Mouse (Mus musculus) forebrain, embryonic 12.5 days (tissue): ENCODE measurements around the gene Tvp23a. TPM values are rescaled to one million over a fixed set of nuclear protein-coding genes. Genes with fewer than 3 reads are reported as not detected.

Experiments used
- ATAC-seq: fragments of 200-750 bp; cut with Nextera tagmentation; 2 replicates; pipeline ENCODE4 v1.8.0; 2017; ENCODE audit warnings: moderate TSS enrichment; ENCODE audit not compliant: low FRiP score
- H3K27ac ChIP-seq: fragments of 300-500 bp; sonication (generic); 2 replicates; pipeline ENCODE4 v1.5.1; 2016; ENCODE audit warnings: mild to moderate bottlenecking
- H3K27me3 ChIP-seq: fragments of 300-500 bp; sonication (generic); 2 replicates; pipeline ENCODE4 v1.6.1; 2016; ENCODE audit warnings: mild to moderate bottlenecking
- H3K36me3 ChIP-seq: fragments of 300-500 bp; sonication (generic); replicated peaks from 2 replicates; pipeline ENCODE4 v1.6.1; 2016; ENCODE audit warnings: mild to moderate bottlenecking
- H3K4me1 ChIP-seq: fragments of 300-500 bp; sonication (generic); 2 replicates; pipeline ENCODE4 v1.6.1; 2016
- H3K4me2 ChIP-seq: fragments of 300-500 bp; sonication (generic); 2 replicates; pipeline ENCODE4 v1.6.1; 2016; ENCODE audit warnings: mild to moderate bottlenecking, moderate library complexity
- H3K4me3 ChIP-seq: fragments of 300-500 bp; sonication (generic); replicated peaks from 2 replicates; pipeline ENCODE4 v1.5.1; 2016; ENCODE audit warnings: mild to moderate bottlenecking
- H3K9ac ChIP-seq: fragments of 300-500 bp; sonication (generic); 2 replicates; pipeline ENCODE4 v1.6.1; 2016; ENCODE audit warnings: mild to moderate bottlenecking
- H3K9me3 ChIP-seq: fragments of 300-500 bp; sonication (generic); 2 replicates; pipeline ENCODE4 v1.6.1; 2016
- WGBS: fragments of 180-500 bp; shearing (Covaris S2); methylation state at CpG from one replicate; pipeline ENCODE4 v1.1.7; 2016; 5-methylcytosine and 5-hydroxymethylcytosine counted together
- polyA plus RNA-seq: library from polyadenylated mRNA; unstranded; fragments of >200 nt; fragmentation: Nextera tagmentation; extraction: Ambion mirVana; gene quantifications from 2 replicates; pipeline ENCODE4 v1.2.1, GENCODE M21; 2016

Tvp23a gene
- polyA plus RNA-seq, 1 experiment from 2014 or later: 35.0 TPM

GRCm38 (mm10) chr16:10475919-10476318, 28.8 kb upstream of the Tvp23a start:
- WGBS: 74% methylated on average over 2 of the region's 2 CpGs
- no peaks in the 10 kb centered on the region for H3K9me3 ChIP-seq

GRCm38 (mm10) chr16:10474956-10475355, 27.8 kb upstream of the Tvp23a start:
- no peaks in the 10 kb centered on the region for H3K9me3 ChIP-seq
- H3K4me2 ChIP-seq: no peak overlapping the region
- H3K27me3 ChIP-seq: 0 out of 2 replicates have a peak, but pooled peaks cover under 1% of the 10 kb centered on the region
- WGBS: 80% methylated on average over 3 of the region's 3 CpGs
- no peak for ATAC-seq
- H3K27ac ChIP-seq: no peak overlapping the region
- no peak overlapping the region for H3K9ac ChIP-seq
- no peaks in the 10 kb centered on the region for H3K4me1 ChIP-seq
- no peak overlapping the region for H3K4me3 ChIP-seq
- H3K36me3 ChIP-seq: no peaks in the 10 kb centered on the region

More at GRCm38 (mm10) chr16:10475919-10476318, 28.8 kb upstream of the Tvp23a start:
- H3K27me3 ChIP-seq: 0 out of 2 replicates have a peak, but pooled peaks cover 6% of the 10 kb centered on the region
- no peak overlapping the region for H3K4me2 ChIP-seq
- H3K4me1 ChIP-seq: no peaks in the 10 kb centered on the region
- H3K27ac ChIP-seq: no peak overlapping the region
- H3K4me3 ChIP-seq: no peak overlapping the region
- ATAC-seq: no peak
- no peak overlapping the region for H3K9ac ChIP-seq
- no peaks in the 10 kb centered on the region for H3K36me3 ChIP-seq

- Histone ChIP-seq H3K27me3 (no peaks in the 10 kb centered on the region), H3K27ac (no peak overlapping the region), H3K36me3 (no peaks in the 10 kb centered on the region), H3K4me1 (no peaks in the 10 kb centered on the region), H3K4me3 (no peak overlapping the region), H3K9ac (no peak overlapping the region), H3K4me2 (no peak overlapping the region), H3K9me3 (no peaks in the 10 kb centered on the region)
- 94% methylated on average over 3 of the region's 3 CpGs for WGBS
- ATAC-seq: no peak
Measured at GRCm38 (mm10) chr16:10471950-10472349, 24.8 kb upstream of the Tvp23a start.

- Histone ChIP-seq H3K27ac (no peak overlapping the region), H3K4me3 (no peak overlapping the region), H3K9ac (no peak overlapping the region), H3K9me3 (no peaks in the 10 kb centered on the region), H3K36me3 (no peaks in the 10 kb centered on the region), H3K27me3 (no peaks in the 10 kb centered on the region), H3K4me1 (no peaks in the 10 kb centered on the region), H3K4me2 (no peak overlapping the region)
- no peak for ATAC-seq
- 81% methylated on average over 1 of the region's 1 CpGs for WGBS
Measured at GRCm38 (mm10) chr16:10468201-10468600, 21.0 kb upstream of the Tvp23a start.

GRCm38 (mm10) chr16:10467391-10468107, 20.4 kb upstream of the Tvp23a start:
- no peak for ATAC-seq
- H3K9ac ChIP-seq: no peak overlapping the region
- H3K9me3 ChIP-seq: no peaks in the 10 kb centered on the region
- no peak overlapping the region for H3K4me2 ChIP-seq
- H3K27me3 ChIP-seq: no peaks in the 10 kb centered on the region
- no peak overlapping the region for H3K4me3 ChIP-seq
- no peaks in the 10 kb centered on the region for H3K4me1 ChIP-seq
- no peak overlapping the region for H3K27ac ChIP-seq
- H3K36me3 ChIP-seq: no peaks in the 10 kb centered on the region
- 31% methylated on average over 11 of the region's 11 CpGs for WGBS

GRCm38 (mm10) chr16:10465011-10465681, 18.0 kb upstream of the Tvp23a start:
- 50% methylated on average over 4 of the region's 4 CpGs for WGBS
- no peak overlapping the region for H3K4me2 ChIP-seq
- no peak overlapping the region for H3K27ac ChIP-seq
- no peak overlapping the region for H3K9ac ChIP-seq
- ATAC-seq: no peak
- H3K27me3 ChIP-seq: no peaks in the 10 kb centered on the region
- no peaks in the 10 kb centered on the region for H3K9me3 ChIP-seq
- H3K36me3 ChIP-seq: no peaks in the 10 kb centered on the region
- H3K4me3 ChIP-seq: no peak overlapping the region
- H3K4me1 ChIP-seq: no peaks in the 10 kb centered on the region

GRCm38 (mm10) chr16:10461178-10461577, 14.0 kb upstream of the Tvp23a start:
- no peak for ATAC-seq
- no peak overlapping the region for H3K4me3 ChIP-seq
- H3K27ac ChIP-seq: no peak overlapping the region
- WGBS: 95% methylated on average over 2 of the region's 2 CpGs
- no peaks in the 10 kb centered on the region for H3K9me3 ChIP-seq
- H3K27me3 ChIP-seq: no peaks in the 10 kb centered on the region
- H3K4me1 ChIP-seq: no peaks in the 10 kb centered on the region
- H3K4me2 ChIP-seq: no peak overlapping the region
- no peaks in the 10 kb centered on the region for H3K36me3 ChIP-seq
- no peak overlapping the region for H3K9ac ChIP-seq

- Histone ChIP-seq H3K4me3 (no peak overlapping the region), H3K9ac (no peak overlapping the region), H3K9me3 (no peaks in the 10 kb centered on the region), H3K4me1 (no peaks in the 10 kb centered on the region), H3K36me3 (no peaks in the 10 kb centered on the region), H3K27me3 (no peaks in the 10 kb centered on the region), H3K4me2 (no peak overlapping the region), H3K27ac (no peak overlapping the region)
- 69% methylated on average over 2 of the region's 2 CpGs for WGBS
- no peak for ATAC-seq
Measured at GRCm38 (mm10) chr16:10460188-10460587, 13.0 kb upstream of the Tvp23a start.

- Histone ChIP-seq H3K9me3 (no peaks in the 10 kb centered on the region), H3K4me1 (no peaks in the 10 kb centered on the region), H3K9ac (no peak overlapping the region), H3K36me3 (no peaks in the 10 kb centered on the region), H3K4me2 (no peak overlapping the region), H3K27me3 (no peaks in the 10 kb centered on the region), H3K4me3 (no peak overlapping the region), H3K27ac (no peak overlapping the region)
- ATAC-seq: no peak
- WGBS: 69% methylated on average over 3 of the region's 3 CpGs
Measured at GRCm38 (mm10) chr16:10454583-10454974, 7.4 kb upstream of the Tvp23a start.

- 83% methylated on average over 6 of the region's 6 CpGs for WGBS
Measured at GRCm38 (mm10) chr16:10453872-10454582, 6.9 kb upstream of the Tvp23a start.

GRCm38 (mm10) chr16:10452445-10452896, 5.3 kb upstream of the Tvp23a start:
- H3K4me1 ChIP-seq: peaks cover 5% of the 10 kb centered on the region
- ATAC-seq: no peak
- WGBS: 84% methylated on average over 8 of the region's 8 CpGs
- H3K9me3 ChIP-seq: no peaks in the 10 kb centered on the region
- H3K9ac ChIP-seq: no peak overlapping the region
- no peak overlapping the region for H3K4me2 ChIP-seq
- no peaks in the 10 kb centered on the region for H3K36me3 ChIP-seq
- H3K4me3 ChIP-seq: no peak overlapping the region
- H3K27ac ChIP-seq: no peak overlapping the region
- no peaks in the 10 kb centered on the region for H3K27me3 ChIP-seq

More at GRCm38 (mm10) chr16:10453872-10454582, 6.9 kb upstream of the Tvp23a start:
- Histone ChIP-seq H3K9ac (no peak overlapping the region), H3K36me3 (no peaks in the 10 kb centered on the region), H3K4me3 (no peak overlapping the region), H3K9me3 (no peaks in the 10 kb centered on the region), H3K4me2 (no peak overlapping the region), H3K27me3 (no peaks in the 10 kb centered on the region), H3K27ac (no peak overlapping the region), H3K4me1 (no peaks in the 10 kb centered on the region)
- no peak for ATAC-seq

GRCm38 (mm10) chr16:10451906-10452305, 4.7 kb upstream of the Tvp23a start:
- no peaks in the 10 kb centered on the region for H3K27me3 ChIP-seq
- no peak for ATAC-seq
- H3K4me3 ChIP-seq: no peak overlapping the region
- no peaks in the 10 kb centered on the region for H3K36me3 ChIP-seq
- H3K4me1 ChIP-seq: peaks cover 7% of the 10 kb centered on the region
- H3K9ac ChIP-seq: no peak overlapping the region
- 98% methylated on average over 2 of the region's 2 CpGs for WGBS
- no peak overlapping the region for H3K27ac ChIP-seq
- H3K4me2 ChIP-seq: no peak overlapping the region
- H3K9me3 ChIP-seq: no peaks in the 10 kb centered on the region
